Mouse (Mus musculus) neural tube, embryonic 12.5 days (tissue): ENCODE results near the gene Nme9. TPM values are rescaled to one million over a fixed set of nuclear protein-coding genes. Genes with fewer than 3 reads are reported as not detected.

Experiments
- ATAC-seq: fragments of 200-750 bp; cut with Nextera tagmentation; 2 replicates; pipeline ENCODE4 v1.8.0; 2017; ENCODE audit warnings: low read depth, mild to moderate bottlenecking, moderate TSS enrichment, moderate library complexity; ENCODE audit not compliant: low FRiP score
- H3K27ac ChIP-seq: fragments of 300-500 bp; sonication (generic); 2 replicates; pipeline ENCODE4 v1.5.1; 2016
- H3K27me3 ChIP-seq: fragments of 300-500 bp; sonication (generic); replicated peaks from 2 replicates; pipeline ENCODE4 v1.6.1; 2016; ENCODE audit warnings: mild to moderate bottlenecking
- H3K36me3 ChIP-seq: fragments of 300-500 bp; sonication (generic); 2 replicates; pipeline ENCODE4 v1.6.1; 2016; ENCODE audit warnings: mild to moderate bottlenecking
- H3K4me1 ChIP-seq: fragments of 300-500 bp; sonication (generic); 2 replicates; pipeline ENCODE4 v1.6.1; 2016
- H3K4me2 ChIP-seq: fragments of 300-500 bp; sonication (generic); replicated peaks from 2 replicates; pipeline ENCODE4 v1.6.1; 2016; ENCODE audit warnings: mild to moderate bottlenecking
- H3K4me3 ChIP-seq: fragments of 300-500 bp; sonication (generic); 2 replicates; pipeline ENCODE4 v1.5.1; 2016
- H3K9ac ChIP-seq: fragments of 300-500 bp; sonication (generic); 2 replicates; pipeline ENCODE4 v1.6.1; 2016; ENCODE audit warnings: mild to moderate bottlenecking
- H3K9me3 ChIP-seq: fragments of 300-500 bp; sonication (generic); 2 replicates; pipeline ENCODE4 v1.6.1; 2016; ENCODE audit warnings: mild to moderate bottlenecking
- WGBS: fragments of 180-500 bp; shearing (Covaris S2); methylation state at CpG from one replicate; pipeline ENCODE4 v1.1.7; 2016; 5-methylcytosine and 5-hydroxymethylcytosine counted together
- polyA plus RNA-seq: library from polyadenylated mRNA; unstranded; fragments of >200 nt; fragmentation: Nextera tagmentation; extraction: Ambion mirVana; gene quantifications from 2 replicates; pipeline ENCODE4 v1.2.1, GENCODE M21; 2016

Gene Nme9
- polyA plus RNA-seq, 1 experiment from 2014 or later = not detected

DNA sequence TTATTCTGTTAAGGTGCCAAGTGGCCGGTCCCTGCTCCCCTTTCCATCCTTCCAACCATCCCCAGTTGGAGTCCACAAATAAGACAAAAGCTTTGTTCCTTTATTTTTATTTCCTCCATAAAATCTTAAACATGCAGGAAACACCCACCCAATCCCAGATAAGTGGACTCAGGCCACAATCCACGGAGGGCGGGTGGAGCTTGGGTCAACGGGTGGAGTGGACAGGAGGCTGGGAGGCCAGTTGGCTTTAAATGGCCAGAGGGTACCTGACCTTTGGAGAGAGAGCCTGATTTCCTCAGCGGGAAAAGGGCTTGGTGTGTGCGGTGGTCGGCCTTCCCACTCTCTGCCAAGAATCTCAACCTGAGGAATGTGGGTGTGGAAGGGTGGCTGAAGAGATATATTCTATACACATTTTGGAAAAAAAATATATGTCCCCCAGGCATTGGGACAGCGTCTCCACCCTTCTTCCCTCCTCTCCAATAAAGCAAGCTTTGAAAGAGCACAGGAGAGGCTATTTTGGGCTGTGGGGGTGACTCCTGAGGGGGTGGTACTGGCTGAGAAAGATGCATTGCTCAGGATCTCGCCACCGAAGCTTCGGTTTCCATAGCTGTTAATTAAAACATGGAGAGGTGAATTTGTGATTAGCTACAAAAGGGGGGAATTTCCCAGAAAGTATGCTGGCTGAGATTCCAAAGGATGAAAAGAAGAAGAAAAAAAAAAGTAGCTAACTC, 22.5 kb upstream of the Nme9 start:
- Histone ChIP-seq H3K4me1 (peaks cover 14% of the 10 kb centered on the region; the same call in 1 of the 2 replicates), H3K4me2 (no peak overlapping the region), H3K27ac (no peak overlapping the region), H3K36me3 (no peaks in the 10 kb centered on the region), H3K9me3 (no peaks in the 10 kb centered on the region), H3K4me3 (no peak overlapping the region), H3K27me3 (no peaks in the 10 kb centered on the region), H3K9ac (no peak overlapping the region)
- ATAC-seq = no peak
- WGBS = 81% methylated on average over 11 of the region's 11 CpGs

DNA sequence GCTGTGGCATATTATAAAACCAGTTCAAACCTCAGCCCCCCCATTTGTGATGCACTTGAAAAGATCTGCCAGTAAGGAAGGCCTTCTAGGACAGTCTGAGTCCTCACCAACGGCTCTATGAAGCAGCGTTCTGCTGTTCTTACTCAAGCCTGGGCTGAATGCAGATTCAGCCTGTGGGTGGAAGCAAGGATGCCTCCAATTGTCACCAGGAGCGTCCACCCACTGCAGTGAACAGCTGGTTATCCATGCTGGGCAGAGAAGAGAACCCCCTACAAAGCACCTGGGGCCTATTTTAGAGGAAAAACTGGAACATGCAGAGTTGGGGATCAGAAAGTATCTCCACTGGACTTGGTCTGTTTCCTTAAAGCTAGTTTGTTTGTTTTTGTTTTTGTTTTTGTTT, 21.4 kb upstream of the Nme9 start:
- H3K4me3 ChIP-seq = no peak overlapping the region
- WGBS = 84% methylated on average over 3 of the region's 3 CpGs
- H3K4me1 ChIP-seq = peaks cover 13% of the 10 kb centered on the region
- no peaks in the 10 kb centered on the region for H3K27me3 ChIP-seq
- no peak overlapping the region for H3K4me2 ChIP-seq
- no peak overlapping the region for H3K27ac ChIP-seq
- H3K9ac ChIP-seq = no peak overlapping the region
- no peaks in the 10 kb centered on the region for H3K9me3 ChIP-seq
- no peaks in the 10 kb centered on the region for H3K36me3 ChIP-seq
- no peak for ATAC-seq

DNA sequence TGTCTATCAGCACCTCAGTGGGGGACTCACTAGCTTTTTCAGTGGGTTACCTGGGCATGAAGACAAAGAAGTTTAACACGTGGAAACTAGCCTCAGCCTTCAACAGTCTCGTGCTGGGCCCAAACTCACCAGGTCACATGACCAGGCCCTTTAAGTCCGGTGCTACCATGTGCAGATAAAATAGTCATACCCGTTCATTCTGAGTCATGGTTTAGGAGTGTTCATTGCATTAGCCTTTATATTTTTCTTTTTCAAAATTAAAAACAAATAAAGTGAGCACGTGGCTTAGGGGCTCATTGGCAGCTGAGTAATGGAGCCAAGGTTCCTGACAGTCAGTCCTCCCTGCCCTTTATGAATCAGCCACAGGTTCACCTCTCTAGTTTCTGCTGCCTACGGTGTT, 20.5 kb upstream of the Nme9 start:
- H3K4me1 ChIP-seq = peaks cover 19% of the 10 kb centered on the region
- no peak overlapping the region for H3K4me2 ChIP-seq
- no peak overlapping the region for H3K4me3 ChIP-seq
- no peaks in the 10 kb centered on the region for H3K36me3 ChIP-seq
- H3K27me3 ChIP-seq = no peaks in the 10 kb centered on the region
- no peak for ATAC-seq
- no peaks in the 10 kb centered on the region for H3K9me3 ChIP-seq
- H3K9ac ChIP-seq = no peak overlapping the region
- 82% methylated on average over 6 of the region's 6 CpGs for WGBS
- no peak overlapping the region for H3K27ac ChIP-seq

DNA sequence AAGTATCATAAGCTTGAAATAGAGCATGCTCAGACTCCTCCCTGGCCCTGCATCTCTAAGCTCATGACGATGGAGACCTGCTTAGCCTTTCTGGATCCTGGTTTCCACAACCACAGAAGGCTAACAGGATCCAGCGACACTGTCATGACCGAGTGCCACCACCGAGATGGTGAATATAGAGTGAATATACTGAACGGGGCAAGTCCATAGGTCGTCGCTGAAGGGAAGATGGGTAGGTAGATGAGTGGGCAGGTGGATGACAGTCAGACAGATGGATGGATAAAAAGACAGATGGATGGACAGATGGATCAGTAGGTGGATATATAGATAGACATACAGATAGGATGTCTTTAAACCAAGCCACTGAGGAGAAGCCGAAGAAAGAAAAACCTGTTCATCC, 19.9 kb upstream of the Nme9 start:
- Histone ChIP-seq H3K4me2 (no peak overlapping the region), H3K4me3 (no peak overlapping the region), H3K27ac (no peak overlapping the region), H3K9ac (no peak overlapping the region), H3K9me3 (no peaks in the 10 kb centered on the region), H3K36me3 (no peaks in the 10 kb centered on the region), H3K27me3 (no peaks in the 10 kb centered on the region), H3K4me1 (peaks cover 20% of the 10 kb centered on the region)
- ATAC-seq = no peak
- 92% methylated on average over 8 of the region's 8 CpGs for WGBS

DNA sequence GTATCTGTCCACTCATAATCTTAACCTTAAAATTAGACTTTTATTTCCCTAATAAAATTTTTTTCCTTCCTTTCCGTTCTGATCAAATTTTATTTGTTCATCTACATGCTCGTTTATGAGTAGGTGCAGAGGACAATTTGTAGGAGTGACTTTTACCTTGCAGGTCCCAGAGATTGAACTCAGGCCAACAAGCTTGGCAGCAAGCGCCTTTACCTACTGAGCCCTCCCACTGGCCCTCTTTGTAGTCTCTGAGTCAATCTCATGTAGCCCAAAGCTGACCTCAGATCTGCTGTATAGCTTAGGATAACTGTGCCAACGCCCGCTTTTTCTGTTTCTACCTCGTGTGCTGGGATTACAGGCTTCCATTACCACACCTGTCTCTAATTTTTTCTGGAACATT, 19.3 kb upstream of the Nme9 start:
- H3K4me1 ChIP-seq = peaks cover 22% of the 10 kb centered on the region
- H3K36me3 ChIP-seq = no peaks in the 10 kb centered on the region
- WGBS = 87% methylated on average over 6 of the region's 6 CpGs
- no peak overlapping the region for H3K4me3 ChIP-seq
- ATAC-seq = no peak
- no peak overlapping the region for H3K9ac ChIP-seq
- H3K9me3 ChIP-seq = no peaks in the 10 kb centered on the region
- no peak overlapping the region for H3K27ac ChIP-seq
- no peaks in the 10 kb centered on the region for H3K27me3 ChIP-seq
- H3K4me2 ChIP-seq = no peak overlapping the region

DNA sequence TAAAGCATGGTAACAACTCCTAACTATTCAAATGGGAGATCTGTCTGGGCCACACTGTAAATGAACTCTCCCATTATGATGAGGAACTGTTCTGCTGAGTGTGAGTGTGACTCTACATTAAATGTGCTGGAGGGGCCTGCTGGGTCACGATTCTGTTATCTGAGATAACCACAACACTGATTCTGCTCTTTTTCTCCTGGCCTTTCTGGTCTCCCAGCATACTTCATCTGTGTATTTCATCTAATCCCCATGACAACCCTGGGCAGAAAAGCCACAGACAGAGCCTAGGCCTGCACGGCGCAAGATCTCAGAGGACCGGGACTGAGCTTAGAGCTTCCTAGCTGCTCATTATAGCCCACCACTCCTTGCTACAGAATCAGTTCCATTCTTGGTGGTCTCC, 18.8 kb upstream of the Nme9 start:
- H3K27ac ChIP-seq = no peak overlapping the region
- H3K9me3 ChIP-seq = no peaks in the 10 kb centered on the region
- no peak overlapping the region for H3K4me3 ChIP-seq
- 87% methylated on average over 4 of the region's 4 CpGs for WGBS
- H3K36me3 ChIP-seq = no peaks in the 10 kb centered on the region
- H3K4me2 ChIP-seq = no peak overlapping the region
- no peak overlapping the region for H3K9ac ChIP-seq
- peaks cover 3% of the 10 kb centered on the region for H3K27me3 ChIP-seq
- H3K4me1 ChIP-seq = peaks cover 23% of the 10 kb centered on the region
- no peak for ATAC-seq

DNA sequence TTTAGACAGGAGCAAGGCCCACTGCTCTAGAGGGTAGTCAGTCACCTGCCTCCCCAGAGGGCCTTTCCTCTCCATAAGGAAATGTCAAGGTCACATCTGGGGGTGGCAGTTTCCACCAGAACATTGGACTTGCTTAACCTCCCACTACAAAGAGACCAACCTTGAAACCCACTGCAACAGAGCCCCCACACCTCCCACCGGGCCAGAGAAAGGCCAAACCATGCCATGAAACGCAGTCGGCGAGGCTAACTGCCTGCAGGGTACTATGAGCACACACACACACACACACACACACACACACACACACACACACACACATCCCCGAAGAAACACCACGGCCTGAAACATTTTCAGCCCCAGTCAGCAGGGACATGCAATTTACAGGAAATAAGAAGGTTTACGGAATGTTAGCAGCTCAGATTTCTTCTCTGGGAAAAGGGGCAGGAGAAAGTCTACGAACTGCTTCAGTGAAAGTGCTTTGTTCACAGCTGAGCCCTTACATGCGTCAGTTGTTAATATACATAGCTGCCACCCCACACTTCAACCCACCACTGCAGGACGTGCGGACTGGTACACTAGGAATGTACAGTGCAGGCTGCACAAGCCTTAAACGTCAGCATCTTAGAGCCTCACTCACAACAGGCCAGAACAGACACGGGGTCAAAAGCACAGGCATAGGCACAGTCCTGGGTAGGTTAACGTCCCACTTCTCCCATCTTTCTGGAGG, 16.2 kb upstream of the Nme9 start:
- Histone ChIP-seq H3K36me3 (no peaks in the 10 kb centered on the region), H3K9me3 (no peaks in the 10 kb centered on the region), H3K27me3 (peaks cover 17% of the 10 kb centered on the region), H3K4me3 (peak overlapping the region; percentile 82), H3K27ac (no peak overlapping the region), H3K4me2 (peak overlapping the region; percentile 86), H3K4me1 (peaks cover 23% of the 10 kb centered on the region), H3K9ac (peak overlapping the region; percentile 87)
- peak; percentile 53 for ATAC-seq
- 42% methylated on average over 14 of the region's 14 CpGs for WGBS

DNA sequence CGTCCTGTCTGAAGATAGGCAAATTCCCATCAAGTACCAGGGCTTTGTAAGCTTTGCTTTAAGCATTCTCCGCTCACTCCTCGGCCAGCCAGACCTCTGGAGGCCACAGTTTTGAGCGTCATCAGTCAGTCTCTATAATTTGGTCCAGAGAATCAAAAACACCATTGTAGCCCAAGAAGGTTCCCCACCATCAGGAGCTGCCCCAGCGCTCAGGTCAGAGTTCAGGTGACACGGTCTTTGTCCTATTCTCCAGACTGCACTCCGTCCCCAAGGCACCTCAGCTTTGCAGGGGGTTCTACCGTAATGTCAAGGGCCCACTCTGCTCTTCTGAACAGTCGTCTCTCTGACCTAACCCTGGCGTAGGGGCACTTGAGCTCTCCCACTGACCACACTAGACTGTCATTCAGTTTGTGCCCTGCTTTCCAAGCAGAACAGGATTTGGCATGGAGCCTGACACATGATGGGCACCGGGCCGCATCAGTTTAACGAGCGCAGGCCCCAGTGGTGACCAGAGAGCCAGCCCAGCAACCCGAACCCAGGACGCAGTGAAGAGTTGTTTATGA, 15.6 kb upstream of the Nme9 start:
- Histone ChIP-seq H3K27me3 (peaks cover 17% of the 10 kb centered on the region), H3K27ac (no peak overlapping the region), H3K9ac (peak overlapping the region; percentile 87), H3K4me3 (peak overlapping the region; percentile 82), H3K9me3 (no peaks in the 10 kb centered on the region), H3K36me3 (no peaks in the 10 kb centered on the region), H3K4me2 (peak overlapping the region; percentile 86), H3K4me1 (peaks cover 23% of the 10 kb centered on the region)
- WGBS = 18% methylated on average over 16 of the region's 16 CpGs
- ATAC-seq = peak; percentile 60

DNA sequence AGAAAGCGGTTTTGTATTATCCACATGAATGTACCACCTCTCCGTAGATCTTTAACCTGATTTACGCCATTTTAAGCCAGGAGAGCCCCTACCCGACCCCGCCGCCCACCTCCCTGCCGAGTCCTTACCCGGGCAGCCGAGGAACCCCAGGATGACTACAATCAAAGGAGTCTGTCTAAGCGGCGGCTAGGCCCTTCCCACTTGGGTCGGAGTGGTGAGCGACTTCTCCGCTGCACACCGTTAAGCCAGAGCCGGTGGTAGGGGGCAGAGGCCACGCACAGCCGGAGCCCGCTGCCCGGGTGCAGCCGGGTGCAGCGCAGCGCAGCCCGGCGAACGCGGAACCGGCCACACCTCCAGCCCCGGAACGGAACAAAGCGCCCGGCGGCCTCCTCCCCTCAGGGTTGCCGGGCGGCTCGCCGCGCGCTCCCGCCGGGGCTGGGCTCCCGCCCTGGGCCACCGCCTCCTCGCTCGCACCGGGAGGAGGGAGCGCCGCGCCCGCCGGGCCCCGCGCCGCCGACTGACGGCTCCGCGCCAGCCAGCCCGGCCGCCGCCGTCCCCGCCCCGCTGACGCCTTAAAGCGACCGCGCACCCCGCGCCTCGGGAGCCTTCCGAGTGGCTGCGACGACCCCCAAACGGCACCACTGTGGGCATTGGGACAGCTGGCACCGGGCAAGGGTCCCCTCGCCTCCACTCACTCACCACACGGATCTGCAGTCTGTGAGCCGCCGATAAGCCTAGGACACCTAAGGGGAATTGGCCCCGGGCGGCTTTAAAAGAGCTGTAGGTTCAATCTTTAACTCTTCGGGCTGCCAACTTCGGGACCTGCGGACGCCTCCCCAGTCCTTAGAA, 14.9 kb upstream of the Nme9 start:
- H3K36me3 ChIP-seq = no peaks in the 10 kb centered on the region
- H3K27ac ChIP-seq = peak overlapping the region; percentile 72
- H3K9me3 ChIP-seq = no peaks in the 10 kb centered on the region
- H3K4me2 ChIP-seq = peak overlapping the region; percentile 86
- peaks cover 17% of the 10 kb centered on the region for H3K27me3 ChIP-seq
- H3K4me3 ChIP-seq = peak overlapping the region; percentile 82
- peaks cover 23% of the 10 kb centered on the region for H3K4me1 ChIP-seq
- ATAC-seq = peak; percentile 72
- under 1% methylated on average over 77 of the region's 86 CpGs for WGBS
- H3K9ac ChIP-seq = peak overlapping the region; percentile 87

DNA sequence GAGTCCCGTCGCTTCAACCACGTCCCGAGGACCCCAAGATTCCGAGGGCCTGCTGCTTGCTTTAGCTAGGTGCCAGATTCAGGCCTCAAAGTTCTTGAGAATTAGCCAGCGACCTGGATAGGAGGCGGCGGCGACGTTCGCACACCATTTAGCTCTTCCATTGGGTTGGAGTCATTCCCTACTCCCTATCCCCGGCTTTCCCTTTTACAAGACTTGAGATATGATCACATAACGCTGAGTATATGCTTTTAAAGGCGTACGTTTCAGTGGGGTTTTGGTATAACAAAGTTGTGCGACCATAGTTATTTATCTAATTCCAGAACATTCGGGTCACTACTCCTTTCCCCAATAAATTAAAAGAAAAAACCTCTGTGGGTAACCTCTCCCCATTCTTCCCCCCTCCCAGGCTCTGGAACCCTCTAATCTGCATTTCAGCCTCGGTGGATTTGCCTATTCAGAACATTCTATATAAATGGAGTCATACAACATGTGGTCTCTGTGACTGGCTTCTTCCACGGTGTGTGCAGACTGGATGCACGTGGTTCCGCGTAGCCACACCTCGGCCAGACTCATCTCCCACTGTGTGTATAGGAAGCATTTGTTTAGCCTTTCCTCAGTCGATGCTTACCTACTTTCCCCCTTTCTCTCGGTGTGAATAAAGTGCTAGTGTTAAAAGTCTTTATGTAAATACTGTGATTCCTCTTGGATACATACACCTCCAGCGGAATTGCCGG, 14.1 kb upstream of the Nme9 start, which contains the start of gene Mras:
Mras (minus strand) TSS at position 351 of the 734 bp plus-strand sequence.
- Histone ChIP-seq H3K4me1 (peaks cover 23% of the 10 kb centered on the region), H3K36me3 (no peaks in the 10 kb centered on the region), H3K27ac (peak within 1 kb of the TSS; percentile 72), H3K27me3 (peaks cover 17% of the 10 kb centered on the region), H3K4me2 (peak within 1 kb of the TSS; percentile 86), H3K9ac (peak within 1 kb of the TSS; percentile 87), H3K4me3 (peak within 1 kb of the TSS; percentile 82), H3K9me3 (no peaks in the 10 kb centered on the region)
- ATAC-seq = 0 out of 2 replicates have a peak, but pooled peaks have one; percentile 1
- WGBS = 17% methylated on average over 27 of the region's 27 CpGs

DNA sequence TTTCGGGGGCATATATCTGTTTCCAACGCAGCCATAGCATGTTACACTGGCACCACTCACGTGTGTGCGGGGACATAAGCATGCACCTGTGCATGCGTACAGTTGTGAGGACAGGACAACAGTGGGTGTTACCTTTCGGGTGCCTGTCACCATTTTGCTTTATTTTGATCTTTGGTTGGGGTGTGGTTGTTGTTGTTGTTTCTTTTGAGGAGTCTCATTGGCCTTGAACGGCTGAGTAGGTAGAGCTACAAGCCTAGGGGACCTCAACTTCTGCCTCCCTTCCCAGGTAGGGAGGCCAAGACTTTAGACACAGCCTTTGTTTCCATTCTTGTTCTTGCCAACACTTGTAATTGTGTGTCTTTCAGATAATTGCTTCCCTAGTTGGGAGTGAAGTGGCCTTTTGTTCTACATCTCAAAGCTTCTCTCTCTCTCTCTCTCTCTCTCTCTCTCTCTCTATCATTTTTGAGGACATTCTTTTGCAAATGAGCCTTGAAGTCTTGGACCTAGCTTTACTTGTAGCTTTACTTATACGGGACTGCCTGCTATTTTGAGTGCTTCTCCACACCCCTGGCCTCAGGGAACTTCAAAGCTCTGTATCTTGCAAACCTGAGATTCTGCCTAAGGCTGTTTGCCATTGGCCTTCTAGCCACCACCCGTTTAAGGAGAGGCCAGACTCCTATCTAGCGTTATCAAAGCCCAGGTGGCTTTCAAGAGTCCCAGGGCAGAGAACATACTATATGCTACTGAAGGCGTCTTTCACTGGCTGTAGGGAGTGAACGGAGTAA, 13.3 kb upstream of the Nme9 start:
- ATAC-seq = no peak
- H3K27me3 ChIP-seq = peaks cover 17% of the 10 kb centered on the region
- WGBS = 83% methylated on average over 12 of the region's 12 CpGs
- H3K4me1 ChIP-seq = peaks cover 23% of the 10 kb centered on the region
- no peak overlapping the region for H3K4me3 ChIP-seq
- H3K4me2 ChIP-seq = no peak overlapping the region; the same call in 1 of the 2 replicates
- H3K27ac ChIP-seq = no peak overlapping the region
- H3K9ac ChIP-seq = no peak overlapping the region
- no peaks in the 10 kb centered on the region for H3K36me3 ChIP-seq
- no peaks in the 10 kb centered on the region for H3K9me3 ChIP-seq
